Mouse (Mus musculus) erythroblast, adult 5-6 weeks (primary cell): ENCODE results near the gene A930009A15Rik. TPM values are rescaled to one million over a fixed set of nuclear protein-coding genes. Genes with fewer than 3 reads are reported as not detected.

Source experiments
- ATAC-seq: replicated peaks from 2 replicates; pipeline ENCODE4 v1.8.0; 2016; ENCODE audit warnings: moderate number of reproducible peaks, mild to moderate bottlenecking, moderate TSS enrichment, inconsistent platforms; ENCODE audit not compliant: poor library complexity, low FRiP score, severe bottlenecking
- total RNA-seq, 2 experiments: library from RNA; stranded (forward) in 1 of 2; stranded (reverse) in 1 of 2; fragments of 150-400 nt in 1 of 2; fragments of 200-764, 138-1000 nt in 1 of 2; gene quantifications; 2 replicates each; pipeline versions ENCODE4 v1.2.3 to v1.2.4; 2015 to 2017; ENCODE audit warnings: low replicate concordance in 2 of 2

The A930009A15Rik gene
- not detected in 2 replicates for total RNA-seq (2015; ENCODE audit: low replicate concordance)
- total RNA-seq (2017; ENCODE audit: low replicate concordance) = not detected in 2 replicates

- no peak for ATAC-seq
These were observed at the start of gene A930009A15Rik for GRCm38 (mm10) chr10:115569712-115570491. Gene A930009A15Rik, plus strand, starts transcription at chr10:115569986.

- no peak for ATAC-seq
These were observed 49.3 kb upstream of the A930009A15Rik start for GRCm38 (mm10) chr10:115520200-115521080.

GRCm38 (mm10) chr10:115521081-115521451, 48.7 kb upstream of the A930009A15Rik start:
- no peak for ATAC-seq

- ATAC-seq = no peak
These were observed 40.9 kb upstream of the A930009A15Rik start for GRCm38 (mm10) chr10:115528892-115529291.

GRCm38 (mm10) chr10:115529768-115530167, 40.0 kb upstream of the A930009A15Rik start:
- ATAC-seq = no peak

GRCm38 (mm10) chr10:115530746-115531145, 39.0 kb upstream of the A930009A15Rik start:
- no peak for ATAC-seq

GRCm38 (mm10) chr10:115542917-115543316, 26.9 kb upstream of the A930009A15Rik start:
- no peak for ATAC-seq

- no peak for ATAC-seq
These were observed 19.5 kb upstream of the A930009A15Rik start for GRCm38 (mm10) chr10:115550253-115550652.

GRCm38 (mm10) chr10:115551069-115551468, 18.7 kb upstream of the A930009A15Rik start:
- no peak for ATAC-seq

- no peak for ATAC-seq
These were observed 16.3 kb upstream of the A930009A15Rik start for GRCm38 (mm10) chr10:115553352-115554113.

- ATAC-seq = no peak
These were observed 14.5 kb upstream of the A930009A15Rik start for GRCm38 (mm10) chr10:115555191-115555765.

- no peak for ATAC-seq
These were observed 13.0 kb upstream of the A930009A15Rik start for GRCm38 (mm10) chr10:115556738-115557242.

GRCm38 (mm10) chr10:115561136-115561880, 8.5 kb upstream of the A930009A15Rik start:
- no peak for ATAC-seq

- ATAC-seq = no peak
These were observed 6.7 kb upstream of the A930009A15Rik start for GRCm38 (mm10) chr10:115562911-115563686.

- ATAC-seq = no peak
These were observed 5.8 kb upstream of the A930009A15Rik start for GRCm38 (mm10) chr10:115563961-115564360.

- no peak for ATAC-seq
These were observed 791 bp downstream of the A930009A15Rik start for GRCm38 (mm10) chr10:115570577-115570976.

GRCm38 (mm10) chr10:115571317-115571716, 1.5 kb downstream of the A930009A15Rik start:
- ATAC-seq = no peak
